Mouse (Mus musculus) embryo, embryonic 10 days (tissue): ENCODE data around the gene Akap13.
"Not testable (repeated sequence)": the region's sequence is repeated elsewhere in the genome, so short reads cannot be mapped to it uniquely, and the experiment has no call there.

Experiments used
- DNase-seq: peaks from one replicate; pipeline ENCODE4 v3.0.0-alpha.2; 2015; ENCODE audit warnings: low spot score

The Akap13 gene

DNA sequence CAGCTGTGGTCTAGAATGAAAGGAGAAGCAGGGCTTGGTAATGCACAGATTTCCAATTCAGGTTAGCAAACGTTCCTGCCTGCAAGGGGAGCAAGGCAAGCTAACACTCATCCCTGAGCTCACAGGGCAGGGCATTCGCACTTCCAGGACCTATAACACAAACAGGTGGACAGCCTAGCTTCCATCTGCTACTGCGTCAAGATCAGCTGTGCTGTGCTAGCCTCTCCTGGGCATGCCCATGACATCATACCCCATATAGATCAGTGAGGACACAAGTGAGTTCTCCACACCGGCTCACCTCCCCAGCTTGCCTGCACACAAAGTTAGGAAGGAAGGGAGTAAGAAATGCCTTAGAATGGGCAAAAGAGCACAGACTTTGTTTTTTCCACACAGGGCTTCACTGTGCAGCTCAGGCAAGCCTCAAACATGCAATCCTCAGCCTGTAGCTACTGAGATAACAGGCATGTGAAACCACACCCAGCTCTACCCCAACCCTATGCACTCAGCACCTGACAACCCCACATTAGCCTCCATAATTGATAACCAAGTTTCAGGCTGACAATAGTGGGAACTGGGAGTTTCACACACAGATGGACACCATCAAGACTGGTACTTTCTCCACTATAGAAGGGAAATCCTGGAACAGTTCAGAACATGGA lies 305.5 kb downstream of the Akap13 start:
- not testable (repeated sequence) for DNase-seq

DNA sequence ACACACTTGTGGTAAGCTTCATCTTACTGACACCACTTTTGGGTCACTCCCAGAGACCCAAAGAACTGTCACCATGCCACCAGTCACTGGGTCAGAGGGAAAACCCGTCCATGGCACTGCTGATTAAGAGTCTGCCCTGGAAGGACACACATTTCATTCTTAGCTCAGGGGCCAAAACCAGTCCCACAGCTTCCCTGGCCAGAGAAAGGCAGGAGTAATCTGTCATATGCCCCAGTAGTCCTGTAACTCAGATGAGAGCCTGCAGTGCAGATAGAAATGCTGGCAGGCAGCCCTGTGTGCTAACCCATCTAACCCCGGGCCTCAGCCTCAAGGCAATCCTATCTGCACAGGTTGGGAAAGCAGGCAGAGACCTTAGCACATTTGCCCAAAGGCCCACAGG lies 306.9 kb downstream of the Akap13 start:
- DNase-seq, result not testable (repeated sequence)

DNA sequence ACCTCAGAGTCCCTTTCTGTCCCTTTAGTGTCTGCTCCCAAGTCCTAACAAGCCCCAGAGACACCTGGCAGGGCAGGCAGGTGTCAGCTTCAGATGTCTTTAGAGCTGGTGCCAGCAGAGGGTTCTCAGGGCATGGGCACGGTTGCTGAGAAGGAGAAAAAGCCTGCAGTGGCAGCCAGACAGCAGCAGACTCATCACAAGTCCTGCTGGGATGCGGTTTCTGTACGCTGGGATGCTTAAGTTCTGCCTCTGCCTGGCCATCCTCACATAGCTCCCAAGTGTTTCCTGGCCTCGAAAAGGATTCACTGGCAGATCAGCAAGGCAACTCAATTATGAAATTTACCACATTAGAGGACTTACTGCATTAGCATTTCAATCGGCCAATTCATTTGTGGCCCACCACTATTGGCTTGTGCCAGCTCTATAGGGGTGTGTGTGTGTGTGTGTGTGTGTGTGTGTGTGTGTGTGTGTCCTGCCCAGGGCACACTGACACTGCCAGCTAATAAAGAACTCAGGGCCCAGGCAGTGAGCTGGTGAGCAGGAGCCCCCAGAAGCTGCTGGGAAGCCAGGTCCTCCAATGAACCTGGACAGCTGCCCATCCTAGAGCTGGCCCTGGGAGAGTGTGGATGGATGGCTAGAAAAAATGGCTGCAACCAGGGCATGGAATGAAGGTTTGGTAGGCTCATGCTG lies 311.9 kb downstream of the Akap13 start:
- not testable (repeated sequence) for DNase-seq

DNA sequence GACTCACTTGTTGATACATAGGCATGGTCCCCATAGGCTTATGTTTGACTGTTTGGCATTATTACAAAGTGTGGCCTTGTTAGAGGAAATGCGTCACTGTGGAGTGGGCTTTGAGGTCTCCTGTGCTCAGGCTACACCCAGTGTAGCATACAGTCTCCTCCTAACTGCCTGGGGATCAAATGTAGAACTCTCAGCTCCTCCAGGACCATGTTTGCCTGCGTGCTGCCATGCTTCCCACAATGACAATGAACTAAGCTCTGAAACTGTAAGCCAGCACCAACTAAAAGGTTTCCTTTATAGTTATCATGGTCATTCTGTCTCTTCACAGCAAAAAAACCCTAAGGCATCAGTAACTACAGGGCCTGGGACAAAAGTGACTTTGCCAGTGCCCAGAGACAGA lies 312.8 kb downstream of the Akap13 start:
- no peak for DNase-seq

DNA sequence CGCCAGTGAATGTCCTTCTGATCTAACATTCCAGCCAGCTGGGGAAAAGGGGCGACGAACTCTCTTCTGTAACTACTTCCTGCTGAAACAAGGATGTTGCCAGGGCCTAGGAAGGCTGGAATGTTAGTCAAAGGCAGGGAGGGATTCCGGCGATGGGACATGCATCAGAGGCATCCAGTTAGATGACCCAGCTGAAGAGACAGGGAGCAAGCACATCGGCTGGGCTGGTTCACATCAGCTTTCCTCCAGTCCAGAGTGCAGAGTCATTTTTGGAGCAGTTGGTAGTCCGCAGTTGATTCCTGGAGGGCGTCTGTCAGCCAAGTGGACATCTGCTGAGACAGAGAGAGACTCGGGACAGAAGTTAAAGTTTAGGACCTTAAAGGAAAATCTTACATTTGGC lies 314.6 kb downstream of the Akap13 start:
- no peak for DNase-seq

DNA sequence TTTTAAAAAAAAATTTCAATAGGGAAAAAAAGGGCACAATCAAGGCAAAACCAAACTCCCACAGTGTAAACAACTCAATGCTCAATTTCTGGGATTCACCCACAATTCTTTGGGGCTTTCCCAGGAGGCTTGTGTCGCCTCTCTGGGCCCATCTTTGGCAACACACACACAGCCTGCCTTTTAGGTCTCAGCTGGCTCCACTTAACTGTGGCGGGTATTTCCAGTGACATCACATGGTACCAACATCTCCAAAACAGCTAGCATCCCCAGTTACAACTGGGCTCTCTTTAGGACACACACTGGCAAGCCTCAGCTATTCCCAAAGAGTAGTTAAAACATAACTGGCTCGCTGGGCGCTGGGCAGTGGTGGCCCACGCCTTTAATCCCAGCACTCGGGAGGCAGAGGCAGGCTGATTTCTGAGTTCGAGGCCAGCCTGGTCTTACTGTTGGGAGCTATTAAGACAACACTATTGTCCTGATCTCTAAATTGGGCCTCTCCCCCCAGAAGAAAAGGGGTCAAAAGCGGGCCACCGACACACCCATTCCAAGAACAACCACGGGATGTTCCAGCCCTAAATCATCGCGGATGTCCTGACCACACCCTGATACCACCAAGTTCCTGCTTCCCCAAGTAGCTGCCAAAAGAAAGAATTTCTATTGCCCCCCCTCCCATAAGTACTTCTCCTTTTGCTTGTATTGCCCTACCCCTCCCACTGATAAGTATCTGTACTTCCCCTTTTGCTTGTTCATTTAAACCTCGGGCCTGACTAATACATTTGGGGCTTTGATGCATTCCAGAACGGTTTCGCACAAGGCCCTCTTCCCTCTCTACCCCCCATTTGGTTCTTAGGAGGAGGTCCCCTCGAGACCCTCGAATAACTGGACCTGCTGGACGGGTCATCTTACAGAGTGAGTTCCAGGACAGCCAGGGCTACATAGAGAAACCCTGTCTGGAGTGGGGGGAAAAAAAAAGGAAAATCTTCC lies 319.1 kb downstream of the Akap13 start:
- not testable (repeated sequence) for DNase-seq

DNA sequence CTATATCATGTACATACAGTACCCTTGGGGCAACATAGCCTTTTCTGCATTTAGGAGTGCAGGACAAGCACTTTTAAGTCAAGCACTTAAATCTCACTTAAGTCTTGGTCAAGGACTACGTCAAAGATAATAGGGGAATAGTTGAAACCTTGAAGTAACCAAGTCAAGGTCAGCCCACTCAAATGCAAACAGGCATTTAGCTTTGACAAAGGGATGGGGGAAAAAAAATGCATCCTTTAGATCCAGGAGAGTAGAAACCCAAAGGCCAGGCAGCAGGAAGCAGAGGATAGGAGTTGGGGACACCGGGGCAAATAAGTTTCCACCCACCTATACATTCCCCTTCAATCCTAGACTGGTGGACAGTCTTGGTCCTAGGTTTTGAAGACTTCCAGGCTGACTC lies 322.7 kb downstream of the Akap13 start:
- no peak for DNase-seq

DNA sequence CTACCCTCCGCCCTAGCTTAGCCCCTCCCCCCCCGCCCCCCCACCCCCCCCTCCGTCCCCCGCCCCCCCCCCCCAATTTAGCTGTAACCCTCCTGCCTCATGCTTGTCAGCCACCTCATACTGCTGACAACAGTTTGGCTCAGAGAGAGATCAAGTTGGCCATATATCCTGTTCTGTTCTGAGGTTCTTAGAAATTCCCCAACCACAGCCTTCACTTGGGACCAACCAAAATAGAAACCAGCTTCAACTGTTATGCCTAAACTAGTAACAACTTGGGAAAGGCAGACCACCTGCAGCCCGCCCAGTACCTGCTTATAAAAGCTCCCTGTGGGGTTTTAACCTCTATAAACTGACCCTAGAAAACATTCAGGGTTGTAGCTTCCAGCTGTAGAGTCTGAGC lies 325.5 kb downstream of the Akap13 start:
- no peak for DNase-seq

DNA sequence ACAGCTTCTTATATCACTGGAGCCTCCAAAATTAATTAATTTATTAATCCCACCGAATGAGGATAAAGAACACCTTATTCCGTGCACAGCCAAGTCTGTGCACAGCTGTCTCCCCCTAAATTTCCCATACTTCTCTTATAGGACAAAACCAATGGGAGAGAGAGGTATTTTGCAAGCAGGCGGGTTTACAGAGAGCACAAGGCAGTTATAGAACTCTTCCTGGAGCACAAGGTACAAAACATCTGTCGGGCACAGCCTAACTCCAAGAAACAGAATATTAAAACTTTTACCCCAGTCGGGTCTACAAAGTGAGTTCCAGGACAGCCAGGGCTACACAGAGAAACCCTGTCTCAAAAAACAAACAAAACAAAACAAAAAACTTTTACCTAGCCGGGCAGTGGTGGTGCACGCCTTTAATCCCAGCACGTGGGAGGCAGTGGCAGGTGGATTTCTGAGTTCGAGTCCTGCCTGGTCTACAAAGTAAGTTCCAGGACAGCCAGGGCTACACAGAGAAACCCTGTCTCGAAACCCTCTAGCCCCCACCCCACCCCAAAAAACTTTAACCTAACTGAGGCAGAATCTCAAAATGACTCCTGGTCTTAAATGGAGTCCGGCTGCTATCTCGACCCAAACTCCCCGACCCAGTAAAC lies 326.1 kb downstream of the Akap13 start:
- DNase-seq, result no peak

DNA sequence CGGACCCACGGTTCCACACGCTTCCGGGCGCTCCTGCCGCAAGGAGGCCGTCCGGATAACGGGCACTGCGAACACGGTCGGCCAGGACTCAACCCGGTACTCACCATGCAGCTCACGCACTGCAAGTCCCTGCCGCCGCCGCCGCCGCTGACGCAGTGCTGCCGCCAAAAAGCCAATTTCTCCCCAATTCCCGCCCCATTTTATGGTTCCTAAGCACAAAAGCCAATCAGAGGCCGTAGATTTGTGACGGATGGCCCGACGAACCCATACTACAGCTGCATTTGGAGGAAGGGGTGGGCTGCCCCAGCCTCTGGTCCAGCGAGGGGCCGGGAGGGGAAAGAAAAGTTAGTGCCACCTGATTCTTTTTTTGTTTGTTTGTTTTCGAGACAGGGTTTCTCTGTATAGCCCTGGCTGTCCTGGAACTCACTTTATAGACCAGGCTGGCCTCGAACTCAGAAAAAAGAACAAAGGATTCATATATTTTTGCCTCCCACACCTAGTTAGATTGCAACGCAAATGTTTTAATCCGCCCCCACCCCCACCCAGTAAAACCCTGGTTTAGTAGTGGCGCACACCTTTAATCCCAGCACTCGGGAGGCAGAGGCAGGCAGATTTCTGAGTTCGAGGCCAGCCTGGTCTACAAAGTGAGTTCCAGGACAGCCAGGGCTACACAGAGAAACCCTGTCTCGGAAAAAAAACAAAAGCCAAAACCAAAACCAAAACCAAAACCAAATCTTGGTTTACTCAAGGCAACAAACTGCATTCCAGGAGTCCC lies 326.8 kb downstream of the Akap13 start:
- DNase-seq, result peak; percentile 97

DNA sequence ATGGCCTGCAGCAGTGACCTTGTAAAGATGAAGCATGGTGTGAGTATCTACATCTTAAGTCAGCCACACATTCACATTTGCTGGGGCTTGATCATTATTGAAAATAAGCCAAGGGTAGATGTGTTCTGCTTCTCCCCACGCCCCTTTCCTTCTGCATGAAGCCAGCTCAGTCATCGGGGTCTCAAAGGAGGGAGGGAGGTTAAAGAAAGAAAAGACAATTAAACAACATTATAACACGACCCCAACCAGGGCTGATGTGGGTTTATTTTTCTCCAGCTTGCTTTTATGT lies 327.3 kb downstream of the Akap13 start:
- no peak for DNase-seq

DNA sequence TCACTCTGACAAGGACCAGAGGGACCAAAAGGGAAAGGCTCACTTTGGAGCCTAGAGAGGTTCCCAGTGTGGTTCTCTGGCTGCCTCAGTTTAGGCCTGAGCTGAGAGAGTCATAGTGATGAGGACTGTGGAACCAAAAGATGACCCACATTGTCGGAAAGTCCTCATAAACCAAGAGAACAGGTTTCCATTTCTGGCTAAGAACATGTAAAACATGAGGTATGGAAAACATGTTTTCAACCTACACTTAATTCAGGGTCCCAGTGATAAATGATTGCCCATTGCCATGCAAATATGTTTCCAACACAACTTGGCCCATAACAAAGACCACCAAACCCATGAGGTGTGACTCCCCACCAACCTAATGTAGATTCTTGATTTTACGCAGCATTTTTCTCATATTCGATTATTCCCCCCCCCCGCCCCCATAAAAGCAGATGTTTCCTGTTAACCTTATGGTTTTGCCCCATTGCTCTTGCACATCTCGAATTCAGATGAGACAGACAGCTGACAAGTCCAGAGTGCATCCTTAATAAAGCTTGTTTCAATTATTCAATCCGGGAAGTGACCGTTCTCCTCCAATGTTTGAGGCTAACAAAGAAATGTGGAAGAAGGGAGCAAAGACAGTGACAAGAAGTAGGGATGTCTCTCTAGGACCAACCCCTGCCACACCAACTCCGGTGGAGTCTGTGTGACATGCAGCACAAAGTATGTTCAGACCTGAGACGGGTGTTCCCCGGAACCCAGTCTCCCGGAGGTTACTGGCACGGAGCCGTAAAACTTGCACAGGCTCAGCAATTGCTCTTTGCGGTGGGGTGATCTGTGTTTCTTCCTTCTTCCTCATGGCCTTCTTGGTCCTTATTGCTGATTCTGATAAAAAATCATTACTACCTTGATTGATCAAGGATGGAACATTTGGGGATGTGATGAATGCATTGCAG lies 330.3 kb downstream of the Akap13 start:
- DNase-seq, result no peak

DNA sequence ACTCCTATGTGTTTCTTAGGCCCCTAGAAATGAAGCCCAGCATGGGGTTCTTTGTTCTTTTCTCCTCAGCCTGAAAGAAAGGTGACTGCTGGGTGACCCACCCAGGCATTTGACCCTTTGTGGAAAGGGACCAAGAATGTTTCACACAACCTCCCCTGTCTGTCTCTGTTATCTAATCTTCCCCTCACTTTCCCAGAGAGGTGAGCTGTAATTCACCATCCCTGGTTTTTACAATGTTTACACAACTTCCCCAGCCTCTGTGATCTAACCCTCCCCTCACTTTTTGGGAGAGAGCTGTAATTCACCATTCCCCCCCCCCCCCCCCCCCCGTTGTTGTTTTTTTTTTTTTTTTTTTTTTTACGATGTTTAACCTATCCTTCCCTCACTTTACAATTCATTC lies 331.5 kb downstream of the Akap13 start:
- DNase-seq, result no peak

DNA sequence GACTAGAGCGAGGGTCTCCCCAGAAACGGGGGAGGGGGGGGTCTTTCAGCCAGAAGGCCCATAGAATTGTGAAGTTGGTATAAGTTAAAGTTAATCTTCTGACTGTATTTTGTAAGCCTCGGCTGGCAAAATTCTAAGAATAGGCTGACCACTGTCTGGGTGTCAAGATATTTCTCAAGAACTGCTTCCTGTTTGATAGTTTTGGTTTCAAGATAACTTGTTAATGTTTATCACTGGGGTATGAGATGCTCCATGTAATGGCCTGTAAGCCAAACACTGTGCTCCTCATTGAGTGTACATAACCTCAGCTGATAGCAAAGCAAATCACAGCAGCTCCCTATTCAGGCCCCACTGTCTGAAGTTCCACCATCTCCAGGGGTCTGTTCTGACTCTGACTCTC lies 332.0 kb downstream of the Akap13 start:
- no peak for DNase-seq

DNA sequence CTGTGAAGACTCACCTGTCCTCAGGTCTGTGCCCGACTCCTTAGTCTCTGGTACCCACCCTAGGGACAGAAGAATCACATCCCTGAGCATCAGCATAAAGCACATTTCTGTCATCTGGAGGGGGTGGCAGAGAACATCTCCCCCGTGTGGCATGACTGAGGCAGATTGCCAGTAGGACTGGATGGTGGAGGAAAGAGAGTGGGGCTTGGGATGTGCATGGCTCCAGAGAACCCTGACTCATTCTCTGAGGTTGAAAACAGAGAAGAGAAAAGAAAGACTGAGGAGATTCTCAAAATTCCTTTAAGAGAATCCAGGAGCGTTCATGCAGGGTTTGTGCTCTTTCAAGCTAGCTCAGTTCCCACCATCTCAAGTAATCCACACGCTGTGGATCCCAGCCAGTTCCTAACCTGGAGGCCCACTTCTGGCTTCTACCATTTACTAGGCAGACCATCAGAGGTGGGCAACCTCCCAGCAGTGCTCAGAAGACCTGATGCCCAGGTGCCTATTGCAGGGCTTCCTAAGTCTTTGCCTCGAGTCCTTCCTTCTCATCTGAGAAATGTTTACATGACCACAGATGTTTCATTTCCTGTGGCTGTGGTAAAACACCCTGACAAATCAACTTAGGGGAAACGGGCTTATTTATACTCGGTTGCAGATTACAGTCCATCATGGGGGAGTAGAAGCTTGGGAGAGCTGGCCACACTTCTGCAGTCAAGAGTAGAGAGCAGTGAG lies 332.9 kb downstream of the Akap13 start:
- DNase-seq, result not testable (repeated sequence)

DNA sequence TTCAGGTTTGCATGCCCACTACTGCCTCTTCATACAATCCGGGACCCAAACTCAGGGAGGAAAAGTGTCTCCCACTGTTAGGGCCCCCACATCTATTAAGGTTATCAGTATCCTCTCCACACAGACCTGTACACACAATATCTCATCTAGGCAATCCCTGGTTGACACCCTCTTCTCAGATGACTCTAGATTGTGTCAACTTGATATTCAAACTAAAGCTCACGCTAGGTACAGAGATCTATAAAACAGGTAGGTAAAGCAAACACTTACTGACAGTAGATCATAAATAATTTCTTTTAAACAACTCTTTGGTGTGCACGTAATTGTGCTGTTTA lies 333.4 kb downstream of the Akap13 start:
- DNase-seq, result not testable (repeated sequence)

DNA sequence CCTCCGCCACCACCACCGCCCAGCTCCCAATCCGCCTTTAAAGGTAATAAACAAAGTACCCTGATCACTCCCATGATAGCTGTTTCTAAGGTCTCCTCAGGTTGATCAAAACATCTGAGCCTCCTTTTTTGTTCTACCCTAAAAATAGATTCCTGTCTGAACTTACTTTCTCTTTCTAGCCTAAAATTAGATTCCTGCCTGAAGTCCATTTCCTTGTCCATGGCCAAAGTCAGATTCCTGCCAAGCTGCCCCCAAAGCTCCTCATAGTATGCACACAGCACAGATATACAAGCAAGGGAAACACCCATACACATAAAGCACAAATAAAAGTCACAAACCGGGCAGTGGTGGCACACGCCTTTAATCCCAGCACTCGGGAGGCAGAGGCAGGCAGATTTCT lies 334.4 kb downstream of the Akap13 start:
- DNase-seq, result no peak

DNA sequence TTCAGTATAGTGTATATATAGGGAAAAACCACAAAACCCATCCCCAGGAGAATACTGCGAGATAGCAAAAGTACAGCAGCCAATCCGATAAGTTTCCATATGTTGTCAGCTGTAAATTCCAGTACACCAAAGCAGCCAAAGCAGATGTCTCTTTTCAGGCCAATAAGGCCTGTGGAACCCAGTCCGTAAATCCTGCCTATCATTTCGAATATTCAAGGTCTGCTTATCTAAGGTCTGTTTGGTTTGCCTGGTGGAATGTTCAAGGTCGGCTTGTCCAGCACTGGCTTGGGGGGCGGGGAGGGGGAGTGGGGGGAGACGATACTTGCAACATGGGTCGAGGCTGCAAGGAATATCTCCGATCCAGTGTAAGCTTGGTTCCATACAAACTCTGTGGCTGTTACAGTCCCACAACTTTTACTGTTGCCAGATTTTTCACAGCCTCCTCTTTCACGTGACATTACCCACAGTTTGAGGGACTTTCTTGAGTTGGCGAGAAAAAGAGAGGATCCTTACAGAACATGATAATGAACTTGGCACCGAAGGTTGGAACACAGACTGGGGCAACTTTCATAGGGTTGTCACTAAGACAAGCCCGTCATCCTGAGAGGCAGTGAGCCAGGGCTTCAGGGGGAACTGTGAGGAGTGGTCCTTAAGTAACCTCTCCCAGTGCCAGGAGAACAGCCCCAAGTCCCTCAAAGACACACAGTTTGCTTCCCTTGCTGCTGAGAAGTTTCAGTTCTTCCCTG lies 335.9 kb downstream of the Akap13 start:
- DNase-seq, result not testable (repeated sequence)

DNA sequence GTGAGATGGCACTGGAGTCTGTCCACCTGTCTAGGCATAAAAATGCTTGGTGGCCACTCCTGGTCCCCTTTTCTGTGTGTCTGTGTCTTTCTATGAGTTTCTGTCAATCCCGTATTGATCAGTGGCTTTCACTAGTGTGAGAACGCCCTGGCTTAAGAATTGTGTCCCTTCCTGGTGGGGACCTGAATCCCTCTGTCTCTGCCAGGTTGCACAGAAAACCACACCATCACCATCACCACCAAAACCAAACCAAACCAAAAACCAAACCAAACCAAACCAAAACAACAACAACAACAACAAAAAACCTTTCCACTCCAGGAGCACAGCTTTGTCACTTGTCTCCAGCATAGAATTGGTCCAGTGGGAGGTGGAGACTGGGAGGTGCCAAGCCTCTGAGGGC lies 337.8 kb downstream of the Akap13 start:
- DNase-seq, result no peak
